Mouse (Mus musculus): ENCODE results near the gene Krtap9-1. TPM values are rescaled to one million over a fixed set of nuclear protein-coding genes. Genes with fewer than 3 reads are reported as not detected.
"Not testable (repeated sequence)": the region's sequence is repeated elsewhere in the genome, so short reads cannot be mapped to it uniquely, and the experiment has no call there.

The Krtap9-1 gene
- polyA plus RNA-seq (2016; fragmentation: Nextera tagmentation; extraction: Ambion mirVana), result not detected in 2 replicates

- not testable (repeated sequence) for H3K4me2 ChIP-seq (replicated peaks); H3K36me3 ChIP-seq; H3K27ac ChIP-seq; H3K27me3 ChIP-seq (replicated peaks); ATAC-seq (ENCODE audit: low FRiP score, low read depth); H3K4me3 ChIP-seq; H3K4me1 ChIP-seq; H3K9ac ChIP-seq; H3K9me3 ChIP-seq
- WGBS, result 83% methylated on average over 1 of the region's 1 CpGs
These were observed at the start of gene Krtap9-1 for GRCm38 (mm10) chr11:99873089-99873488. Gene Krtap9-1, plus strand, starts transcription at chr11:99873389.

- WGBS, result 84% methylated on average over 1 of the region's 1 CpGs
- H3K9me3 ChIP-seq, result no peaks in the 10 kb centered on the region
- no peak within 1 kb of the TSS for H3K4me2 ChIP-seq (replicated peaks)
- no peak within 1 kb of the TSS for H3K9ac ChIP-seq
- H3K27me3 ChIP-seq (replicated peaks), result no peaks in the 10 kb centered on the region
- H3K4me1 ChIP-seq, result no peaks in the 10 kb centered on the region
- no peak for ATAC-seq (ENCODE audit: low FRiP score, low read depth)
- H3K27ac ChIP-seq, result no peak within 1 kb of the TSS
- no peaks in the 10 kb centered on the region for H3K36me3 ChIP-seq
- H3K4me3 ChIP-seq, result no peak within 1 kb of the TSS
These were observed 35.2 kb upstream of the Krtap9-1 start, which contains the start of gene 2300003K06Rik for GRCm38 (mm10) chr11:99837966-99838365. Gene 2300003K06Rik, minus strand, starts transcription at chr11:99838066.

DNA sequence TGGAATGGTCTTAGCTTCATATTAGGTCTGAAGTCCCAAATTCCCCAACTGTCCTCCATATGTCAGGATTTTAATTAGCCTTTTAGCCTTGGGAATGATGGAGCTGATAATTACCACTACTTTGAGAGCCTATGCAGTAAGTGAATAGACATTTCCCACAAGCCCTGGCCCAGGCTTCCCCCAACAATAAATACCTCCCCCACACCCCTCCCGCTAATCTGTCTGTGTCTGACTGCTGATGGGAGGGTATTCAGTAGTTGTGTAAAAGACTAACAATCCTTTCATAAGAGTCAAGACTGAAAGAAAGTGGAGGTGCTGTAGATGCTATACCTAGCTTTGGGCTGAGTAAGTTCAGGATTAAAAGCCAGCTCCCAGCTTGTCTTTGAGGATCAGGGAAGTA is 31.0 kb upstream of the Krtap9-1 start:
- WGBS, result 28% methylated on average over 1 of the region's 1 CpGs
- no peak overlapping the region for H3K4me2 ChIP-seq (replicated peaks)
- no peaks in the 10 kb centered on the region for H3K4me1 ChIP-seq
- no peak overlapping the region for H3K4me3 ChIP-seq
- H3K27ac ChIP-seq, result no peak overlapping the region
- ATAC-seq (ENCODE audit: low FRiP score, low read depth), result no peak
- no peaks in the 10 kb centered on the region for H3K9me3 ChIP-seq
- no peaks in the 10 kb centered on the region for H3K36me3 ChIP-seq
- H3K9ac ChIP-seq, result no peak overlapping the region
- no peaks in the 10 kb centered on the region for H3K27me3 ChIP-seq (replicated peaks)

GRCm38 (mm10) chr11:99846746-99847145 is 26.4 kb upstream of the Krtap9-1 start:
- H3K9ac ChIP-seq, result no peak overlapping the region
- no peak overlapping the region for H3K27ac ChIP-seq
- no peak for ATAC-seq (ENCODE audit: low FRiP score, low read depth)
- no peaks in the 10 kb centered on the region for H3K27me3 ChIP-seq (replicated peaks)
- H3K9me3 ChIP-seq, result no peaks in the 10 kb centered on the region
- H3K36me3 ChIP-seq, result no peaks in the 10 kb centered on the region
- no peaks in the 10 kb centered on the region for H3K4me1 ChIP-seq
- WGBS, result 86% methylated on average over 2 of the region's 2 CpGs
- no peak overlapping the region for H3K4me2 ChIP-seq (replicated peaks)
- H3K4me3 ChIP-seq, result no peak overlapping the region

- Histone ChIP-seq H3K36me3 (no peaks in the 10 kb centered on the region), H3K9me3 (no peaks in the 10 kb centered on the region), H3K27ac (no peak within 1 kb of the TSS), H3K4me3 (no peak within 1 kb of the TSS), H3K27me3 (replicated peaks) (no peaks in the 10 kb centered on the region), H3K9ac (no peak within 1 kb of the TSS), H3K4me2 (replicated peaks) (no peak within 1 kb of the TSS), H3K4me1 (no peaks in the 10 kb centered on the region)
- ATAC-seq (ENCODE audit: low FRiP score, low read depth), result no peak
These were observed 21.7 kb upstream of the Krtap9-1 start, which contains the start of gene Krtap4-16 for GRCm38 (mm10) chr11:99851508-99851907. Gene Krtap4-16, minus strand, starts transcription at chr11:99851608.

DNA sequence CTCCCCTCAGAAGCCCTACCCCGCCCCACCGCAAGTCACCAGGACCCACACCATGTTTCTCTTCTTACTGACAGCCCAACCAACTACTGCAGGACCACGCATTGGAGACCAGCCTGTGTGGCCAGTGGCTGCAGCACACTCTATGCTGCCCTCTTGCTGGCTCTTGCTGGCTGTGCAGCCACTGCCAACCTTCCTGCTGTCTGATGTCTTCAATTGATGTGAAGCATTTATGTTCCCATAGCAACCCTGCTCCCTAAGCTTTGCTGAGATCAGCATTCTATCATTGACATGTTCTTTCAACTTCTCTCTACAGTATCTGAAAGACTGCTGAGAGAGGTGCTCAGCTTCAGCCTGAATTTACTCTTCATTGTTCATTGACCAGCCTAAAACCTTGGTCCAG is 19.1 kb upstream of the Krtap9-1 start:
- 62% methylated on average over 3 of the region's 3 CpGs for WGBS
- Histone ChIP-seq H3K4me1 (no peaks in the 10 kb centered on the region), H3K36me3 (no peaks in the 10 kb centered on the region), H3K27me3 (replicated peaks) (no peaks in the 10 kb centered on the region), H3K4me2 (replicated peaks) (no peak overlapping the region), H3K4me3 (no peak overlapping the region), H3K9me3 (no peaks in the 10 kb centered on the region), H3K27ac (no peak overlapping the region), H3K9ac (no peak overlapping the region)
- no peak for ATAC-seq (ENCODE audit: low FRiP score, low read depth)

DNA sequence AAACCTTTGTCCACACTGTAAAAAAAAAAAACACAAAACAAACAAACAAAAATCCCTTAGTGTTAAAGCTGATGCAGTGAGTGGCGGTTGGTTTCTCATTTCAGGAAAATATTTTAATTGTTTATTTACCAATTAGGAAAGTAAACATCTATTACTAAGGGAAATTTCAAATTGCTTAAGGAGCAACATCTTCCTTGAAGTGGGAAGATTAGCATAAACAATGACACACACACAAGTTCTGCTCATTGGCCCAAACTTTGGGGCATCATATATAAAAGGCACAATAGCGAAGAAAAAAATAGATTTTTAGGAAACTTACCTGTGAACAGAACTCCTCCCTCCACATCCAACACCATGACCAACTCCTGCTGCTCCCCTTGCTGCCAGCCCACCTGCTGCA is 15.6 kb upstream of the Krtap9-1 start, which contains the start of gene Gm11568:
Gene Gm11568 (plus strand): TSS at position 301 of the 400 bp plus-strand sequence.
- H3K9ac ChIP-seq, result no peak within 1 kb of the TSS
- no peaks in the 10 kb centered on the region for H3K4me1 ChIP-seq
- no peak within 1 kb of the TSS for H3K27ac ChIP-seq
- H3K4me3 ChIP-seq, result no peak within 1 kb of the TSS
- 83% methylated on average over 2 of the region's 2 CpGs for WGBS
- H3K36me3 ChIP-seq, result no peaks in the 10 kb centered on the region
- no peak within 1 kb of the TSS for H3K4me2 ChIP-seq (replicated peaks)
- no peak for ATAC-seq (ENCODE audit: low FRiP score, low read depth)
- no peaks in the 10 kb centered on the region for H3K9me3 ChIP-seq
- H3K27me3 ChIP-seq (replicated peaks), result no peaks in the 10 kb centered on the region

- H3K27me3 ChIP-seq (replicated peaks), result no peaks in the 10 kb centered on the region
- WGBS, result 91% methylated on average over 2 of the region's 2 CpGs
- no peaks in the 10 kb centered on the region for H3K9me3 ChIP-seq
- H3K4me3 ChIP-seq, result no peak overlapping the region
- H3K36me3 ChIP-seq, result no peaks in the 10 kb centered on the region
- no peak overlapping the region for H3K4me2 ChIP-seq (replicated peaks)
- H3K27ac ChIP-seq, result no peak overlapping the region
- no peak overlapping the region for H3K9ac ChIP-seq
- ATAC-seq (ENCODE audit: low FRiP score, low read depth), result no peak
- H3K4me1 ChIP-seq, result no peaks in the 10 kb centered on the region
These were observed 14.4 kb upstream of the Krtap9-1 start for GRCm38 (mm10) chr11:99858761-99859160.

GRCm38 (mm10) chr11:99864176-99864575 is 9.0 kb upstream of the Krtap9-1 start, which contains the start of gene Gm11559:
Gene Gm11559, plus strand, starts transcription at chr11:99864476.
- not testable (repeated sequence) for H3K27me3 ChIP-seq (replicated peaks); H3K4me2 ChIP-seq (replicated peaks); H3K36me3 ChIP-seq; H3K9me3 ChIP-seq; H3K4me1 ChIP-seq; H3K9ac ChIP-seq; ATAC-seq (ENCODE audit: low FRiP score, low read depth); H3K27ac ChIP-seq; H3K4me3 ChIP-seq
- WGBS, result 67% methylated on average over 1 of the region's 1 CpGs

- not testable (repeated sequence) for H3K4me2 ChIP-seq (replicated peaks); H3K27ac ChIP-seq; H3K9ac ChIP-seq; H3K4me3 ChIP-seq; H3K9me3 ChIP-seq; H3K27me3 ChIP-seq (replicated peaks); H3K36me3 ChIP-seq; ATAC-seq (ENCODE audit: low FRiP score, low read depth); H3K4me1 ChIP-seq
- whole genome bisulfite sequencing, result 47% methylated on average over 1 of the region's 1 CpGs
These were observed 5.7 kb downstream of the Krtap9-1 start, which contains the start of gene Gm11567 for GRCm38 (mm10) chr11:99878887-99879286. Gene Gm11567, plus strand, starts transcription at chr11:99879187.

DNA sequence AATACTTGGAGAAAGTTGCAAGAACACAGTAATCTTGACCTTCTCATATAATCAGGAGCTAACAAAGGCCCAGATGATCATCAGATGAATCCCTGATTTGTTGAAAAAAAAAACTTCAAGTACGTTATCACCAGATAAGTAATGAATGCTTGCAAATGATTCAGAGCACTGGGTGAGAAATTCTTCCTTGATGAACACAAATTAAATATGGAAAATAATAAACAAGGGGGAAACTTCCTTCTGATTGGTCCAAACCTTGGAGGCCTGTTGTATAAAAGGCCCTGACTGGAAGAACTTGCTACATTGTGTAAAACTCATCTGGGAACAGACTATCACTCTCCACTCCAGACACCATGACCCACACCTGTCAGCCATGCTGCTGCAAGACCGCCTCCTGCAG is 34.4 kb downstream of the Krtap9-1 start, which contains the start of gene Krtap31-1:
Gene Krtap31-1 (plus strand): TSS at position 301 of the 400 bp plus-strand sequence.
- Histone ChIP-seq H3K4me1 (no peaks in the 10 kb centered on the region), H3K4me2 (replicated peaks) (no peak within 1 kb of the TSS), H3K4me3 (no peak within 1 kb of the TSS), H3K9ac (no peak within 1 kb of the TSS), H3K27me3 (replicated peaks) (no peaks in the 10 kb centered on the region), H3K9me3 (no peaks in the 10 kb centered on the region), H3K36me3 (no peaks in the 10 kb centered on the region), H3K27ac (no peak within 1 kb of the TSS)
- ATAC-seq (ENCODE audit: low FRiP score, low read depth), result no peak
- 92% methylated on average over 2 of the region's 2 CpGs for WGBS

DNA sequence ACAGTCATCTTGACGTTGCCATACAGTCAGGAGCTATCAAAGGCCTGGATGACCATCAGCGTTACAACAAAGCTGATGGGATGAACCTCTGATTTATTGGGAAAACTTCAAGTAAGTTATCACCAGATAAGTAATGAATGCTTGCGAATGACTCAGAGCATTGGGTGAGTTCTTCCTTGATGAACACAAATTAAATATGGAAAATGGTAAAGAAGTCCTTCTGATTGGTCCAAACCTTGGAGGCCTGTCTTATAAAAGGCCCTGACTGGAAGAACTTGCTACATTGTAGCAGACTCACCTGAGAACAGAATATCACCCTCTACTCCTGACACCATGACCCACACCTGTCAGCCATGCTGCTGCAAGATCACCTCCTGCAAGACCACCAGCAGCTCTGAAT is 41.3 kb downstream of the Krtap9-1 start, which contains the start of gene Gm11565:
Gene Gm11565 (plus strand): TSS at position 301 of the 400 bp plus-strand sequence.
- H3K9me3 ChIP-seq, result no peaks in the 10 kb centered on the region
- no peak within 1 kb of the TSS for H3K27ac ChIP-seq
- no peaks in the 10 kb centered on the region for H3K36me3 ChIP-seq
- H3K9ac ChIP-seq, result no peak within 1 kb of the TSS
- H3K4me3 ChIP-seq, result no peak within 1 kb of the TSS
- WGBS, result 92% methylated on average over 3 of the region's 3 CpGs
- no peaks in the 10 kb centered on the region for H3K4me1 ChIP-seq
- no peak for ATAC-seq (ENCODE audit: low FRiP score, low read depth)
- no peak within 1 kb of the TSS for H3K4me2 ChIP-seq (replicated peaks)
- H3K27me3 ChIP-seq (replicated peaks), result no peaks in the 10 kb centered on the region

Measured in neural tube, embryonic 12.5 days (tissue).